Mouse (Mus musculus): Measurements from ENCODE around the gene Agap1. TPM values are rescaled to one million over a fixed set of nuclear protein-coding genes. Genes with fewer than 3 reads are reported as not detected.

Agap1 gene
- polyA plus RNA-seq, 1 experiment, result 145 TPM

GRCm38 (mm10) chr1:89509196-89509595 lies 54.6 kb downstream of the Agap1 start:
- no peak for TF ChIP-seq POLR2A (IDR thresholded peaks at IDR 0.05; ENCODE audit: borderline replicate concordance, extremely low read depth, insufficient read depth, insufficient read length, poor library complexity, severe bottlenecking)
- TF ChIP-seq CTCF (IDR thresholded peaks at IDR 0.05; ENCODE audit: borderline replicate concordance, extremely low read depth, insufficient read depth, insufficient read length), result no peak

GRCm38 (mm10) chr1:89509763-89510340 lies 55.2 kb downstream of the Agap1 start:
- no peak for DNase-seq (ENCODE audit: low read depth)
- TF ChIP-seq CTCF (IDR thresholded peaks at IDR 0.05; ENCODE audit: borderline replicate concordance, extremely low read depth, insufficient read depth, insufficient read length) (no peak), POLR2A (IDR thresholded peaks at IDR 0.05; ENCODE audit: borderline replicate concordance, extremely low read depth, insufficient read depth, insufficient read length, poor library complexity, severe bottlenecking) (no peak)

More at GRCm38 (mm10) chr1:89509196-89509595, 54.6 kb downstream of the Agap1 start:
- DNase-seq (ENCODE audit: low read depth), result no peak

- no peak for TF ChIP-seq CTCF (IDR thresholded peaks at IDR 0.05; ENCODE audit: borderline replicate concordance, extremely low read depth, insufficient read depth, insufficient read length)
- no peak for TF ChIP-seq POLR2A (IDR thresholded peaks at IDR 0.05; ENCODE audit: borderline replicate concordance, extremely low read depth, insufficient read depth, insufficient read length, poor library complexity, severe bottlenecking)
- peak; percentile 68 for DNase-seq (ENCODE audit: low read depth)
These were observed 56.1 kb downstream of the Agap1 start for GRCm38 (mm10) chr1:89510731-89511130.

- TF ChIP-seq CTCF (IDR thresholded peaks at IDR 0.05; ENCODE audit: borderline replicate concordance, extremely low read depth, insufficient read depth, insufficient read length) (no peak), POLR2A (IDR thresholded peaks at IDR 0.05; ENCODE audit: borderline replicate concordance, extremely low read depth, insufficient read depth, insufficient read length, poor library complexity, severe bottlenecking) (no peak)
- no peak for DNase-seq (ENCODE audit: low read depth)
These were observed 59.1 kb downstream of the Agap1 start for GRCm38 (mm10) chr1:89513616-89514283.

GRCm38 (mm10) chr1:89515808-89516560 lies 61.4 kb downstream of the Agap1 start:
- no peak for DNase-seq (ENCODE audit: low read depth)
- no peak for TF ChIP-seq POLR2A (IDR thresholded peaks at IDR 0.05; ENCODE audit: borderline replicate concordance, extremely low read depth, insufficient read depth, insufficient read length, poor library complexity, severe bottlenecking)
- TF ChIP-seq CTCF (IDR thresholded peaks at IDR 0.05; ENCODE audit: borderline replicate concordance, extremely low read depth, insufficient read depth, insufficient read length), result no peak

GRCm38 (mm10) chr1:89517817-89518216 lies 63.2 kb downstream of the Agap1 start:
- no peak for TF ChIP-seq CTCF (IDR thresholded peaks at IDR 0.05; ENCODE audit: borderline replicate concordance, extremely low read depth, insufficient read depth, insufficient read length)
- TF ChIP-seq POLR2A (IDR thresholded peaks at IDR 0.05; ENCODE audit: borderline replicate concordance, extremely low read depth, insufficient read depth, insufficient read length, poor library complexity, severe bottlenecking), result no peak
- peak; percentile 82 for DNase-seq (ENCODE audit: low read depth)

GRCm38 (mm10) chr1:89519914-89520643 lies 65.5 kb downstream of the Agap1 start:
- no peak for TF ChIP-seq CTCF (IDR thresholded peaks at IDR 0.05; ENCODE audit: borderline replicate concordance, extremely low read depth, insufficient read depth, insufficient read length)
- TF ChIP-seq POLR2A (IDR thresholded peaks at IDR 0.05; ENCODE audit: borderline replicate concordance, extremely low read depth, insufficient read depth, insufficient read length, poor library complexity, severe bottlenecking), result no peak

GRCm38 (mm10) chr1:89521406-89521805 lies 66.8 kb downstream of the Agap1 start:
- TF ChIP-seq POLR2A (IDR thresholded peaks at IDR 0.05; ENCODE audit: borderline replicate concordance, extremely low read depth, insufficient read depth, insufficient read length, poor library complexity, severe bottlenecking) (no peak), CTCF (IDR thresholded peaks at IDR 0.05; ENCODE audit: borderline replicate concordance, extremely low read depth, insufficient read depth, insufficient read length) (no peak)
- DNase-seq (ENCODE audit: low read depth), result no peak

More at GRCm38 (mm10) chr1:89519914-89520643, 65.5 kb downstream of the Agap1 start:
- no peak for DNase-seq (ENCODE audit: low read depth)

- TF ChIP-seq CTCF (IDR thresholded peaks at IDR 0.05; ENCODE audit: borderline replicate concordance, extremely low read depth, insufficient read depth, insufficient read length) (no peak), POLR2A (IDR thresholded peaks at IDR 0.05; ENCODE audit: borderline replicate concordance, extremely low read depth, insufficient read depth, insufficient read length, poor library complexity, severe bottlenecking) (no peak)
- no peak for DNase-seq (ENCODE audit: low read depth)
These were observed 67.4 kb downstream of the Agap1 start for GRCm38 (mm10) chr1:89521935-89522535.

GRCm38 (mm10) chr1:89524369-89524768 lies 69.8 kb downstream of the Agap1 start:
- TF ChIP-seq CTCF (IDR thresholded peaks at IDR 0.05; ENCODE audit: borderline replicate concordance, extremely low read depth, insufficient read depth, insufficient read length) (peak; percentile 91), POLR2A (IDR thresholded peaks at IDR 0.05; ENCODE audit: borderline replicate concordance, extremely low read depth, insufficient read depth, insufficient read length, poor library complexity, severe bottlenecking) (no peak)
- DNase-seq (ENCODE audit: low read depth), result peak; percentile 94

Data from brain, embryonic 14.5 days (tissue).